Mouse (Mus musculus) heart, adult 18-20 months (tissue): ENCODE data around the gene Pkdrej. TPM values are rescaled to one million over a fixed set of nuclear protein-coding genes. Genes with fewer than 3 reads are reported as not detected.
"Not testable (repeated sequence)": the region's sequence is repeated elsewhere in the genome, so short reads cannot be mapped to it uniquely, and the experiment has no call there.

Source experiments
- DNase-seq, 2 experiments: peaks; one replicate each; pipeline ENCODE4 v3.0.0; 2021 to 2022; ENCODE audit warnings: mixed read lengths in 1 of 2
- long read RNA-seq, 2 experiments: library from polyadenylated mRNA; stranded (forward); transcript quantifications; one replicate each; pipeline ENCODE4 v2.0.0; 2021
- total RNA-seq, 2 experiments: library from RNA; stranded (reverse); gene quantifications; 2 replicates each; pipeline ENCODE4 v1.2.3; 2021

Gene Pkdrej
- total RNA-seq = 1 to 10 TPM; 3.5 to 4.1 TPM
- long read RNA-seq, experiment 1, full-length matches to known transcripts = 1 of 1 reads
- long read RNA-seq, experiment 1, partial matches to known transcripts = 0 of 1 reads
- long read RNA-seq, experiment 1, other reads (novel, unspliced or antisense) = 0 of 1 reads
- long read RNA-seq, experiment 2, full-length matches to known transcripts = 3 of 3 reads
- long read RNA-seq, experiment 2, partial matches to known transcripts = 0 of 3 reads
- long read RNA-seq, experiment 2, other reads (novel, unspliced or antisense) = 0 of 3 reads

GRCm38 (mm10) chr15:85821203-85822010 lies at the start of gene Pkdrej:
Gene Pkdrej, minus strand, starts transcription at chr15:85821734.
- peak; percentile 35 to 60 for DNase-seq

GRCm38 (mm10) chr15:85867696-85868095 lies 46.2 kb upstream of the Pkdrej start:
- DNase-seq = peak; percentile 70 to 86

DNA sequence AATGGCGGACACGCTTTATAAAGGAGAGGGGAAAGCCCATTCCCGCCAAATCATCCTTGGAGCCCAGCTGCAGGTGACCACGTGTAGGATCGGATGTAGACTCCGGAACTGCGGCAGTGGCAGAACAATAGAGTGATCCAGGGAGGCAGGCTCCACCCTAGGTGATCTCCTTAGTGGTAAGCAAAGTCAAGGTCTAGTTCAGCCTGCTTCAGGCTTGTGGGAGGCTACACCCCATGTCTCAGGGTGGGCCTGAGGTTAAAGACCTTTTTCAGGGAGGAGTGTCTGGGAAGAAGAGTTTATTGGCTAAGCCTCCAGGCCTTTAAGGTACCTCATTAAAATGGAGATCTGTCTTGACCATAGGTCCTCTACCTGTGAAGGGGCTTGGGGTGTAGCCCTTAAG lies 44.4 kb upstream of the Pkdrej start:
- not testable (repeated sequence) for DNase-seq

DNA sequence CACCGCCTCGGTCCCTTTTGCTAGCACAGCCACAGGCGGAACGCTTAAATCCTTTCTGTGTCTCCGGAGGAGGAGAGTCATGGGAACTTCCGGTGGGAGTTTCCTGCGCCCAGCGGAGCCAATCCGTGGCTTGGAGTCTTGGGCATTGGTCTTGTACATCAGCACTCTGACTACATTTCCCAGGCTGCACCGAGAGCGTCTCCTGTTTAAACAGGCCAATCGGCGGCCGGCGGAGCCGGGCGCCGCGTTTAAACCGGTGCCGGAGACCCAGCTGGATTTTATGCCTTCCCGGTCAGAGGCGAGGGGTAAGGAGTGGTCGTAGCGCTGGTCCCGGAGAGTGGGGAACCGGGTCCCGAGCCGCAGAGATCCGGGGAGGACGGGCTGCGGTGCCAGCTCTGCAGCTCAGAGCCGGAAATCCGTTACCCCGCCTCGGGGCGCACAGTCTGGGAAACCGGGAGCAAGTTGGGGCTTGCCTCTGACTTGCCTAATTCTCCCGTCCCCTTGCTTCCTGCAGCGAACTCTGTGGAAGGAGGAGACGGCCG lies 38.0 kb upstream of the Pkdrej start, which contains the start of gene Gtse1:
Gene Gtse1, plus strand, starts transcription at position 256 of the 542 bp plus-strand sequence.
- DNase-seq = peak; percentile 97

GRCm38 (mm10) chr15:85858980-85859489 lies 37.5 kb upstream of the Pkdrej start:
- DNase-seq = no peak

DNA sequence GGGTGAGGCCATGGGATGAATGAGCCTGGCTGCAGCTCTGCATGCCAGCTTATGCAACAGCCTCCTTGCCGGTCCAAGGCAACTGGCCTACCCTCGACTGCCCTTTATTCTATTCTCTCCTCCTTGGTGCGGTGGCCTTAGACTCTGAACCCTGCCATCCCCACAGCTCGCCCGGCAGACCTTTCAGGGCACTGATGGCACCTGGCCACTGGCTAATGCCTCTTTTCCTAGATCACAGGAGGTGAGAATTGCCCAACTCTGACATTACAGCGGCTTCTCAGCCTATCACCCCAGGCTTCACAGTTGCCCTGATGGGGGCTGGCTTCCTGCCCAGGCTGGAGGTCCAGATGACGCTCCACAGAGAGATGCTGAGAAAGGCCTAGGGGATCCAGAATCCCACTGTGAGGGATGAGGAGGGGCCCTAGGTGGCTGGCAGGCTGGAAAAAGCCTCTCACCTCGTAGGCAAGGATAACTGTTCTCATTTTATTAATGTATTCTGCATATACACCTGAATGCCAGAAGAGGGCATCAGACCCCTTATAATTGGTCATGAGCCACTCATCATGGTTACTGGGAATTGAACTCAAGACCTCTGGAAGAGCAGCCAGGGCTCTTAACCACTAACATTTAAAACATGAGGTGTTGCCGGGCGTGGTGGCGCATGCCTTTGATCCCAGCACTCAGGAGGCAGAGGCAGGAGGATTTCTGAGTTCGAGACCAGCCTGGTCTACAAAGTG lies 30.3 kb upstream of the Pkdrej start:
- no peak for DNase-seq

GRCm38 (mm10) chr15:85845071-85845470 lies 23.5 kb upstream of the Pkdrej start:
- no peak for DNase-seq

- DNase-seq = no peak
Measured at GRCm38 (mm10) chr15:85841796-85842360, 20.3 kb upstream of the Pkdrej start.

- DNase-seq = peak in 1 of 2 experiments; percentile 37
Measured at GRCm38 (mm10) chr15:85840983-85841382, 19.4 kb upstream of the Pkdrej start.

DNA sequence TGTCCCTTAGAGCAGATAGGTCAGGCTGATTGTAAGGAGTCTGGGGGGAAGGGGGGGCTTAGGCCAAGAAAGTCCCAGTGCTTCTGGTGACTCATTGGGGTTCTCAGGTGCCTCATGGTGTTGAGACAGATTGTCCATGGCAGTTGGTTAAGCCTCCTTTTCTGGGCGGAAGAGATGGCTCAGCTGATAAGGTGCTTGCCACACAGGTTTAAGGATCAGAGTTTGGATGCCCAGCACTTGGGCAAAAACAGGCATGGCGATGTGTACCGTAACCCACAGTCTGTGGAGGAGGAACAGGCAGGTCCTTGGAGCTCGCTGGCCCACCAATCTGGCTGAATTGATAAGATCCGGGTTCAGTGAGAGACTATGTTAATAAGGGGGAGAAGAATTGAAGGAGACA lies 15.4 kb upstream of the Pkdrej start:
- no peak for DNase-seq

DNA sequence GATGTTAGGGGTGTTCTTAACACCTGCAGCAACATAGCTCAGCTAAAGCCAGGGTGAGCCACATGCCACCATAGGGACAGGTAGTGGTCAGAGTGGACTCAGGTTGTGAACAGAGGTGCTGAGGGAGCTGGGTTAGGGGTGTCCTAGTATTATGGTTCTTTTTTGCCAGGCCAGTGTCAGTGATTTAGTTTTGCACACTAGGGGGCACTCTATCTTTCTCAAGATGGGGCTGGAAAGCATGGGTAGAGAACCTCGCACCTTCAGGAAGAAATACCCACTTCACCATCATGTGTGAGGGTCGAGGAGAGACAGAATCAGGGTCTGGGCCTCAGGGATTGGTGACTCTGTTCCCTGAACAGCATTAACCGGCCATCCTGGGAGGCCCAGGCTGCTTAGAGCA lies 13.8 kb upstream of the Pkdrej start:
- peak in 1 of 2 experiments; percentile 28 for DNase-seq

DNA sequence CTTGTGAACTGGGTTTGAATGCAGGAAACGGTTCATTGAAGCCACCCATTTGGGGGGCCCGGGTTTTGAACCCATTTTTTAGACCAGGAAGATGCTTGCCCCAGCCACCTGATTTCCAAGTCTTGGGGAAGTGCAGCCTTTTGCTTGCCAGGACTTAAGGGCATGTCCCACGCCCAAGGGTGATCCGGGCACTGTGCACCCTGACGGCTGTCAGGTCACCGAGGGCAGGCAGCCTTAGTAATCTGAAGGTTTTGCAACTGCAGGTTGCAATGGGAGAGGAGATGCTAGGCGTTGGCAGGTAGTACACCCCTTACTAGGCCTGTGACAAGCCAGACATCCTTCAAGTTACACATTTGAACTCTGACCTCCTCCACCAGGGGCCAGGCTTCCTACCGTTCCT lies 11.1 kb upstream of the Pkdrej start:
- DNase-seq = no peak

DNA sequence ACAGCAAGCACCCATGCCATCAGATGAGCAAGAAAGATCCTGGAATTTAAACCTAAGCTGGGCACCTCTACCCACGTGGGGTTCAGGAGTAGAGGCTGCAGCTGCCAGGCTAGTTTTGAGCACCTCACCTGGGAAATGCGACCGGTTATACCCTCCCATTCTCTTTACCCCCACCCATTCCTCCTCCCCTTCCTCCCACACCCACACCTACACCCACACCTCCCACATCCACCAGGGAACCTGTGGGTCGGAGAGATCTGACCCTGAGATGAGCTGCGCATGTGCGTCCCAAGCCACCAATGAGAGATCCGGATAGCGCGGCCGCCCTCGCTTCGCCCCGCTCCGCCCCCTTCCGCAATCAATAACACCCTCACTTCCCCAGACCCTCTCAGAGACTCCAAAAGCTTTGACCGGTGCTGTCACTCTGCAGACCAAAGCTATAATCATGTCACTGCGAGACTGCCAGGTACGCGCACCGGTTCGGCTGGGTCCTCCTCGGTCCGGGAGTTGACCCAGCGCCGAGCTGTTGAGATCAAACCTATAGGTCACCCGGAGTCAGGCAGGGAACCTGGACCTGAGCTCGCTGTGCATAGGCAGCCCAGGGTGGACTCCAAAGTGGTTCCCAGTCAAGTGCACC lies 10.5 kb upstream of the Pkdrej start, which contains the start of gene Ttc38:
Gene Ttc38, plus strand, starts transcription at position 353 of the 637 bp plus-strand sequence.
- DNase-seq = peak; percentile 91 to 92

GRCm38 (mm10) chr15:85829470-85829869 lies 7.9 kb upstream of the Pkdrej start:
- no peak for DNase-seq

GRCm38 (mm10) chr15:85828071-85828470 lies 6.5 kb upstream of the Pkdrej start:
- DNase-seq = no peak

DNA sequence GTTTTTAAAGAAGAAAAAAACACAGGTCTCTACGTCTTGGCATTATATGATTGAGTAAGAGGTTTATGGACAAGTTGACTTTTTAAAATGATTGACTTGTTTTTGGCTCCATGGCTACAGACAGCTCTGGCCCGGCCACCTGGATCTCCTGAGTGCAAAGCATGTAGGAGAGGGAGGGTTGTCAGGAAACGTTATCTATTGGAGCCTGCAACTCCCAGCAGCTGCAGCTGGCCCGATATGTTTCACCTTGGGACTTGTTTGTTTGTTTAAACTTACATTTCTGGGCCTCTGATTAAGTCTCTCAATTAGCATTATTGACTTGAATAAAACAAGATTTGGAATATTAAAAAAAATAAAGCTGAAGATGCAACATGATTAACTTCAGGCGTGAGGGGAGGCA lies 5.1 kb upstream of the Pkdrej start:
- no peak for DNase-seq

- DNase-seq = no peak
Measured at GRCm38 (mm10) chr15:85822011-85822359, 451 bp upstream of the Pkdrej start.

- no peak for DNase-seq
Measured at GRCm38 (mm10) chr15:85813428-85813827, 8.1 kb downstream of the Pkdrej start.

DNA sequence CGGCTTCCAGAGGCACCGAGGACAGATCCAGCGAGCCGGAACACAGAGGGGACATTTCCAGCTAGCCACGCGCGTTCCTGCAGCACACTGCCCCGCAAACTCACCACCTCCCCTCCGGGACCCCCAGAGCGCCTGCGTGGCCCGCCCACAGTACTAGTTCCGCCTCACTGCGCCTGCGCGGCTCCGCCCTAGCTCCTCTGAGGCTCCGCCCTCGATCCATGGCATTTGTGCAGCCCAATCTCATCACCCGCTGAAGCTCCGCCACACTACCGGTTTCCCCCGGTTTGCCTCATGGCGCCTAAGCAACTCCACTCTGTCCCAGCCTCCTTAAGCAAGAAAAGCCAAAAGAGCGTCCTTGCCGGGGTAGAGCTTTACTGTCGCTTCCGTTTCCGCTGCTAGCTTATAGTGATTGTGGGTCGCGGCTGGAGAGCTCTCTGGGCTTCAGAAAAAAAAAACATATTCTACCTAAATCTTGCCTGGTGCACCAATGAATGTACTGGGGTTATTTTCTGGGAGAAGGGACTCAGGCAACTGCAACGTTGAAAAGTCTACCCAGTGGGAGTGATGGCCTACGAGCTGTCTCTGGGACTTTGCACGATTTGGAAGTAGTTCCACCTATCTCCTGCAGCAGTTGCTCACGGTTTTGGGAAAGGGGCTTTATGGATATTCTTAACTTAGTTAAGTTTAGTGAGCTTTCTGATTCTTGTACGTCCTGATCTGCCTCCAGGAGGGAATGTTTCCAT lies 9.8 kb downstream of the Pkdrej start, which contains the start of gene Cdpf1:
Gene Cdpf1, minus strand, starts transcription at position 163 of the 743 bp plus-strand sequence.
- DNase-seq = peak; percentile 99 to 100

GRCm38 (mm10) chr15:85810806-85811521 lies 10.6 kb downstream of the Pkdrej start:
- DNase-seq = peak; percentile 91 to 93
